Mouse (Mus musculus): ENCODE data around the gene Zc3h18.
A peak's percentile ranks its signal among the peaks of the same experiment; 100 is the strongest.

The Zc3h18 gene

DNA sequence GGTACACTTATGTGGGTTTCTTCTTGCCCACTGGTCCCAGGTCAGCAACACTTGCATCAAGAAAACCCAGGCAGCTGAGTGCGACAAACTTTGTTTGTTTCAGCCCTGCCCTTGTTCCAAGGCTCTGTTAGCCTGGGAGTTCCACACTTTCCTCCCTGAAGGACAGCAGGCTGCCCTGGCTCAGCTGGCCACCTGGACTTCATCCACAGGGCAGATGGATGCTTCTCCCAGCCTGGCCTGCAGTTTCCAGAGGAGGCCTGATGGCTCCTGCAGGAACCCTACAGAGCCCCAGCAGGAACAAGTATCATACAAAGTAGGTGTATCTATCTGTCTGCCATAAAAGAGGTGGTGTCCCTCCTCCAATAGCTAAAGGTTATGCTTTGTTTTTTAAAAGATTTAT lies 64.9 kb downstream of the Zc3h18 start:
- no peak for DNase-seq

DNA sequence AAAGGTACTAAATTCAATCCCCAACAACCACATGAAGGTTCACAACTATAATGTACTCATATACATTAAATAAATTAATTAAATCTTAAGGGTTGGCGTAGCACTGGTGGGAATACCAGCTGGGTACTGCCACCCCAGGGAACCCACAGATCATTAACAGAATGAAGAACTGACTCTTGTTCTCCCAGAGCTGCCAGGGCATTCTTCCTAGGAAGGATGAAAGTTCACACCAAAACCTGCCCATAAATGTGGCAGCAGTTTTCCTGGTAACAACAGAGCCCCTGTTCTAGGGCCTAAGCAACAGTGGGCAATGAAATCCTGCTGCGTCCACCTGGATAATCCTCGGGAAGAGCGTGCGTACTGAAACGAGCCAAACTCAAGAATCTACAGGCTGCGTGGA lies 65.9 kb downstream of the Zc3h18 start:
- DNase-seq: no peak

DNA sequence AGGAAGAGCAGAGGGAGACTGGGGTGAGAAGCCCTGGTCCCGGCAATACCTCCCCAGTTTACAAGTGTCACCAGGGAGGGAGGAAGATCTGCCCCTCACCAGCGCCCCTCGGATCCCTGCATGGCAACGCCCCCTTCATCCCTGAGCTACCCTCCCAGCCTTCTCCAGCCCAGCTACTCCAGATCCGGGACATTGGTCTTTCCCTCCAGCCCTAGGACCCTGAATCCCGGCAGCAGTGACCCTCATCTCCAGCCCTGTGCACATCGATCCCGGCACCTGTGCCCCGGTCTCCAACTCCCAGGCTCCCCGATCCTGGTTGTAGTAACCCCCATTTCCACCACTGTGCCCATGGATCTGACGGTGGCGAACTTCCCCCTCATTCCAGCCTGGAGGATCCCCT lies 66.4 kb downstream of the Zc3h18 start:
- DNase-seq: no peak

DNA sequence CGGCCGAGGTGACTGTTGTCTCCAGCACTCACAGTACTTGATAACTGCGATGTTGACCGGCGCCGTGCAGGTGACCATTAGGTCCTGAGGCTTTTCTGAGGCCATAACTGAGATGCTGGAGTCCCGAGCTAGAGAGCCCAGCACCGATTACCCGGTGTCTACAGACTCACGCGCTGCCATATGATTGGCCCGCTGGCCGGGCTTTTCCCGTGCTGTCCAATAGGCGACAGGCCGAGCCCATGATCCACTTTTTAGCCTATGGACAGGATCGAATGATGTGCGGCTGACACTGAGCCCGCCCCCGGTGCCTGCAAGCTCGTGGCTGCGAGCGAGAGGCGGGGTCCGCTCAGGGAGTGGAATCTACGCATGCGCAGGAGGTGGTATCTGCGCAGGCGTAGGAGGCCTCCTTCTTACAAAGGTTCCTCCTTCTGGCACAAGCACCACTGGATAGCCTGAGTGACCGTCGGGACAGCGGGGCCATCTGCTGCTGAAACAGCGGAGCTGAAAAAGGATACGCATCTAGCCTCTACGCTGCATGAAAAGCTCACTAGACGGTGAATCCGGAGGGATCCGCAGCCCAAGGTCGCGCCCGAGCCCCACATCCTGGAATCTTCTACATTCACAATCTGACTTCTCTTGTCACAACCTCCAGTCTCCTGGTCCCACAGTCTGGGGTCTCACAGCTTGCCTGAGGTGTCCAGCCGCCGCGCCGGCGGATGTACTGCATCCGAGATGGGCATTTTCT lies 67.0 kb downstream of the Zc3h18 start, which contains the start of gene Mvd:
TSS of gene Mvd (minus strand) at position 161 of the 745 bp plus-strand sequence.
- DNase-seq: peak; percentile 100

DNA sequence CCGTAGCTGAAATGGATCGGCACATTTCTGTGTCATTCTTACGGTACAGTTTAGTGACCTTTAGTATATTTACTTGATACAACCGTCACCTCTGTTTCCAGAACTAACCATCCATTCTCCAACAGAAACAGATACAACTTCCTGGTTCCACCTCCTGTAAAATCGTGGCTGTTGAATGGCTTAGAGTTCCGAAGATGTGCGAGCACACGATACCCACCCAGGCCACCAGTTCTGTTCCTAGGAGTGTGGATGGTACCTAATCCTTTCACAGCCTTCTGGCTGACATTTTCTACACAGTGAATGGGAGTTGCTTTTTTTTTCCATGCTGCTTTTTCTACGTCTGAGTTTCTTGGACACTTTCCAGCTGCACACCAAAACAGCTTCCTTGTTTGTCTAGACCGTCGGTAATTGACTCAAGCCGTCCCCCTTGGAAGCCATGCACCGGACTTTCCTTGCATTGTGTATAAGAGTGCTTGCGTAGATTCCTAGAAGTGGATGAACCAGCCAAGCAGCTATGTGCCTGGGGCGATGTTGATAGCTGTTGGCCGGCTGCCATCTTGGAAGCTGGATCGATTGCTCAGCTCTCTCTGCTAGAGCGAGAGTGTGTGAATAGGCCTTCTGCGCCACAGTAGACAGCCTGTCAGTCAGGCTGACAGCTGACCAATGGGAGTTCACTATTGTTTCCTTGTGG lies 67.8 kb downstream of the Zc3h18 start:
- peak; percentile 84 for DNase-seq

DNA sequence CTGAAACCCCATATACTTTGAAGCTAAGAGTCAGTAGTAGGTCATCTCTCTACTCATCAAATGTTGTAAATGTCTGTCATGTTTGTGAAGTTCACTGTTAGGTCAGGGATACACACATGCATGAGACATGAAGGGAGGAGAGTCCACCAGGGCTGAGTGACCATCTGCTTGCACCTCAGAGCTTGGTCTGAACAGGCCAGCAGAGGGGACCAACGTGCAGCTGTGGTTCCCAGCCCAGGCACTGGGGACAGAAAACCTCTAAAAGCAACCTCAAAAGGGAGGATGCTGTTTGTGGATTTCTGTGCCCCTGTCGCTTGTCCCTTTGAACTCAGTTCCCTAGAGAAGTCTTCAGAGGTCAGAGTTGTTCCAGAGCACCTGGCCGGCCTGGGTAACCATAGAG lies 68.8 kb downstream of the Zc3h18 start:
- DNase-seq: no peak

DNA sequence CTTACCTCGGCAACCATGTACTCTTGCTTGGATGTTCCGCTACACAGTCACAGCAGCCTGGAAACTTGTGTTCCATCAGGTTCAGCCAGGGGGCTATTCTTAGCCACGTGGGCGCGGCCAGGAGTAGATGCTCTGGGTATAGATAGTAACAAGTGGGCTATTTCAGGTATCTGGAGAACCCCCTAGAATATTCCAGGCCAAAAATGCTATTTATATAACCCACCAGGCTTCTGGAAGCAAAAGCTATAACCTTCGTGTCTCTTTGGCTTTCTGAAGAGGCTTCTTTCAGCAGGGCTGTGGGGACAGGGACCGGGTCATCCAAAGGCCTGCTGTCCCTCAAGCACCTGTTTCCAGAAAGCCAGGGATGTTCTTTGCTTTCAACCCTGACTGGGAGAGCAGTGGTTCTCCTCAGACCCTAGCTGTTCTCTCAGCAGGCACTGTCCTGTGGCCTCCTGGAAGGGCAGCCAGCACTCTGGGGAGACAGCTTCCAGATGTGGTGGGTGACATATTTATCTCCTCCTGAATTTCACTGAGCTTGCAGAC lies 74.8 kb downstream of the Zc3h18 start:
- DNase-seq: no peak

DNA sequence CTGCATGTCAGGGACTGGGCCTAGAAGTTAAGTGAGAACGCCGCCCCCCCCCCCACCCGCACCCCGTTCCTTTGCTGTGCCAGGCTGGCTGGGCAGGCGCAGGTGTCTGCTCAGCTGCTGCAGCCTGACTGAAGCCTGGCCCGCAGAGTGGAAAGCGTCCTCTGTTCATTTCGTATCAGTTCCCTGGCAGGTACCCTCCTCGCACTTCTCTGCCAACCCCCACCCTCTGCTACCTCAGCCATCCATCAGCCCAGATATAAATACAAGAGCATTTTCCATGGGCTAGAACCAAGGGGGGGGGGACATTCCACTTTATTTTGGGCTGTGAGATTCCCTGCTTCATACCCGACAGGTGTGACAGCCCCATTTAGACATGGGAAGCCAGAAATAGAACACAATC lies 75.7 kb downstream of the Zc3h18 start:
- no peak for DNase-seq

DNA sequence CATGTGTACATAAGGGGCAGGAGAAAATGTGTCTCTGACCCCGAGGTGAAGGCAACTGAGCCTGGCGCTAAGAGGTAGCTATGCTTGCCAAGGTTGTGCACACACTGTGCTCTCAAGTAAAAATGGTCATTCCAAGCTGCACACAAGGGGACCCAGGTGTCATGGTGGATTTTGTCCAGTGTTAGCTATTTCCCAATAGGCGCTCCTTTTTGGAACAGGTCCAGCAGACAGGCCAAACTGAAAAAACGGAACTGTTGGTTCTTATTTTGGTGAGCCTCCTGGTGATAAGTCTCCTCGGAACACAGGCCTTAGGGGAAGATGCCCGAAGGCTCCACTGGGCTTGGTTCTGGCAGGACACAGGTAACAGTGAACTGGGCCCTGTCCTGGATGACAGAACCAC lies 78.0 kb downstream of the Zc3h18 start:
- DNase-seq: no peak

DNA sequence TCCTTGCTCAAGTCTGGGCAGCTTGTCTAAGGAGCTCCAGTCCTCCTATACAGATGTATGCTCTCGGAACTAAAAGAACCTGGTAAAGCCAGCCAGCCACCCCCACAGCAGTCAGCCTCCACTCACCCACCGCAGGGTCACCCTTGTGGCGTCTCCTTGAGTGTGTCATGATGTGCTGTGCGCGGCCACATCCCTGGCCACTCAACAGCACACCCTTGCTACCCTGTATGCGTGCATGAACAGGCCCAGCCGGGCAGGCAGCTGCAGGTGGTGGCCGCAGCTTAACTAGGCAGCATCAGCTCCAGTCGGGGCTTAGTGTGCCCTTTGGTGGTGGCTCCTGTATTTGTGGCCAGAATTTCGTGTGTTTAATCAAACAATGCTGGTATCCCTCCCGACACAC lies 80.8 kb downstream of the Zc3h18 start:
- no peak for DNase-seq

DNA sequence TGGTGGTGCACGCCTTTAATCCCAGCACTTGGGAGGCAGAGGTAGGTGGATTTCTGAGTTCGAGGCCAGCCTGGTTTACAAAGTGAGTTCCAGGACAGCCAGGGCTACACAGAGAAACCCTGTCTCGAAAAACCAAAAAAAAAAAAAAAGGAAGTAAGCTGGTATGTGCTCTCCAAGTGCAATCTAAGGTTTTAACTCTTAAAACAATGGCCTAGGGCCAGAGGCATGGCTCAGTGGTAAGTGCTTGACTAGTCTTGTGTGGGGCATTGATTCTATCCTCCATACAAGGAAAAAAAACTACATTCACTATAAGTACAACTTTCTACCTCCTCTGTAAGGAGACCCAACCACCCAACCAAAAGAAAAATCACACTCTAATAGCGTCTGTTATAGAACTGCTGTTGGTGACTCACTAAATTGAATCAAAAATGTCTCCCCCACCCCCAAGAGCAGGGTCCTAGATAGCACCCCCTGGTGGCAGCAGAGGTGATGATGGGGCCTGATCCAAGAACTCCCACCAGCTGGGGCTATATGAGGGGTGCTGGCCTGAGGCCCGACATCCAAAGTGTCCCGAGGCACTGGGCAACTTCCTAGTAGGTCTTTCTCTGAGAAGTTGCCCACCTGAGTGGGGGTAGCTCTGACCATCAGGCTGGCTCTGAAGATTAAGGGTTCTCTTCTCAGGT lies 83.0 kb downstream of the Zc3h18 start:
- DNase-seq: no peak

DNA sequence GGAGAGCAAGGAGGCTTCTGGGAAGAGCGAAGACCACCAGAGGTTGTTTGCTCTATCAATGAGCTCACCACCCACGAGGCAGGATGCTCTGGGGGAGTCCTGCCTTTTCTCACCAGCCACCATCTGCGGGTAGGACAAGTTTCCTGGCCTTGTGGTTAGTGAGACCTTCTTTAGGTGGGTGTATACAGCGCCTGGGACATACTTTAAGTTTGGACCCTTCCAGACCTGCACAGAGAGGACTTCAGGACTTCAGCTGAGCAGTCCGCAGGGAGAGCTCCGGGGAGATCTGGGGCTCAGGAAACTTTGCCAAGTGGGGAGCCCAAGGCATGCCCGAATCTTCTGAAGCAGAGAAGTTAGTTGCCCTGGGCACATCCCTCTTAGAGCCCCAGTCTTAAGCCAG lies 83.6 kb downstream of the Zc3h18 start:
- DNase-seq: no peak

DNA sequence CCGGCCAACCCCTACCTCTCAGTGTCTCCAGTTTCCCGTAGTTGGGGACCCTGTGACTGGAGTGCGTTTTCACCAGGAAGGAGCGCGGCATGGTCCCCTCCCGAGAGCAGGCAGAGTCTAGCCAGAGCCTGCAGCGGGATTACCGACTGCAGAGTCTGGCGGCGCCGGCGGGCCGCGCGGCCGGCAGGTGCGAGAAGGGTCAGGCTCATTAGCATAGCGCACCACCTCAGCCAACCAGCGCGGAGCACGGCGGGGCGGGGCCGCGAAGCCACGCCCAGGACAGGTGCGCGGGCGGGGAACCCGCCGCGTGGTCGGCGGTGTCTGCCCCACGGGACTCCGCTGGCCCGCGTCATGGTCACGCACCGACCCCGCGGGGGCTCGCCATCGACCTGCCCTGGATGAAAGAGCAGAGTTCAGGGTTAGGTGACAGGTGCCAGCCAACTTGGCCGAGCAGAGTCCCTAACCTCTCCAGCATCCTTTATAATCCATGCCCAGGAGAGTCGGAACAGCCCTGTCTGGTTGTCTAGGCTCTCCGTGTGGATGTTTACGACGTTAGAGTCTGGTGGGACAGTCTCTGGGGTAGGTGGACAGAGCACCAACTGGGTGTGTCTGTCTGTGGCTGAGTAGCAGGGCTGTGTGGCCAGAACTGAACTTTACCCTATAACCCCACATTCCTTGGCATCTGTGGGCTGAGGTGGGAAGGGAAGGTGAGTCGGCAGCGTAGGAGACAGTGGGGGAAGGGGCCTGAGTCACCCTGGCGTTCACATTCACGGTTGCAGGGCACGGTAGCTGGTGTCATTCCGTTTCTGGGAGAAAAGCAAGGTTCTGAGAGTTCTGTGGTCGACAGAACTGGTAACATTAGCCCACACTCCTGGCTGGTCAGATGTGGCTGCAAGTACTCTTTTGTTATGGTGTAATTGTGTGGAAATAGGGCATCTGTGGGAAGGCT lies 84.4 kb downstream of the Zc3h18 start, which contains the start of gene Snai3:
TSS of gene Snai3 (minus strand) at position 210 of the 949 bp plus-strand sequence.
- no peak for DNase-seq

DNA sequence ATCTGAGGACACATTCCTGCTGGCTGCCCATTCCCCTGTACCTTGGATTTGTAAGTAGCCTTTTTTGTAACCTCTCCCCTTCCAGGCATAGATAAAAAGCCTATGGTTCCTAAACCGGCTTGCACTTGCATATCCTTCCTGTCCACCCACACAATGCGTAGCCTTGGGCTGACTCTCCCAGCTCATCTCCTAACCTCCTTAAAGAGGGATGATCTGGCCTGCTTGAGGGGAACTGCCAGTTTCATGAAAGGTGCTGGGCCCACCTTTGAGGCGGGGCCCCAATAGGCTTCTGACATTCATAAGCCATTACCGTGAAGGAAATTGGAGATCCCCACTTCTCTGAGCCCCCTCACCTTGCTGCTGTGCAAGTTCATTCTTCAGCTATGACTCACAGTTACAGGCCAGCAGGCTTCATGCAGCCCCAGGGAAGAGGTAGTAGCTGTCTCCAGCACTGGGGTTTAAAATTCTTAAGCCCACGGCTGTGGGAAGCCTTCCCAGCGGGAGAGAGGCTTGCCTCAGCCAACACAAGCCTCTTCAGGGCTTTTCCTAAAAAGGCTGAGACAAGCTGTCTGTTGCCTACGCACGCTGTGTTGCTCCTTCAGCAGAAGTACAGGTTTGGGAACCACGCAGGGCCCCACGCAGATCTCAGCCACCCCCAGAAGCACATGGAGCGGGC lies 85.2 kb downstream of the Zc3h18 start:
- peak; percentile 92 for DNase-seq

DNA sequence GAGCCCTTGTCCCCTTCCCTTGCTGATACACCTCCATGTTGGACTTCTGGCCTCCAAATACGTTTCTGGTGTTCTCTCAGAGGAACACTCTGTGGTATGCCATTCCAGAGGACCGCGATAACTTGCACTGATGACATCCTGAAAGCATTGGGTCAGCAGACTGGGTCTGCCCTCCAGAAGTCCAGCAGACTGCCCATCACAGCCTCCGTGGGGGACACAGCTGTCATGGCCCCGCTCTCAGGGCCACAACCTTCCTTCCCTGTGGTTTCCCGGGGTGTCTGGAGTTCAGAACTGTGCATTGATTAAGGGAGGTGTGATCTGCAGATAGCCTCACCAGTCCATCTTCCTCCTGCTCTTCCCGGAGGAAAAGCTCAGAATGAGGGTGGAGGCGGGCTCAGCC lies 86.1 kb downstream of the Zc3h18 start:
- no peak for DNase-seq

DNA sequence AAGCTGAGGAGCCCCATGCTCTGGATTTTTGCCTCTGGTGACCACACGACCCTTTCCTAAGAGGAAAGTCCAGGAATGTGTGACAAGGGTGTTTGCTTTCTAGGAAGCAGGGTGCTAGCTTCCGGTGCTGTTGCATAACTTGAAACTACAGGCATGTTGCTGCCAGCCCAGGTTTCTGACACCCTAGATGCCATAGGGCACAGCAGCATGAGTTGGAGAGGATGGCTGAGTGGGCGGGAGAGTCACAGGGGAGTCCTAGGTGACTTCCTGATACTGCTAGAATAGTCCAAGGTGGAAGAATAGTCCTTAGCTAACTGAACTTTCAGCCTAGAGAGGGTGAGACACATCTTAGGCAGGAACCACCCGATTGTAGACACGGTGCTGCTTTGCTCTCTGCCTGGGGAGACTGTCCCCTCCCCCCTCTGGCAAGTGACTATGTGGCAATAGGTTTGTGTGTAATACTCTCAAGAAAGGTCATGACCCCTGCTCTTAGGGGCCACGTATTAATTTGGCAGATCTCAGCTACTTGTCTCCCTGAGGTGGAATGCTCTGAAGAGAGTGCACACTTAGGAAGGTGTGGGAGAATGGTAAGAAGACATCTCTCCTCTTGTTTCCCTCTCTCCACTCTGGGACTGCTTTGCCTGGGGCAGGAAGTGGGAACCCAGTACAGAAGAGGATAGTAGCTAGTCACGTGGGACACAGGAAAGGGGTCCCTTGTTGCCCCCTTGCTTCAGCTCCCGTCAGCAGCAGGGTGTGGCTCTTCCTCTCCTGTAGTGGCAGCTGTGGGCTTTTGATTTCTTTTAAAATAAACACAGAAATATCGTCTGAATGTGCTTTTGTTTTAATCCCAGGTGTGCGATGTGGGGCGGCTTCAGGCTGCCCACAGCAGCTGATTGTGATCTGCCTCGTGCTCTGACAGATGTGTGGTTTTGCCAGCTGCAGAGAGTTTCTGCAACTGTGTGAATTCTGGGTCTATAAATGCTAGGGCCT lies 87.5 kb downstream of the Zc3h18 start:
- DNase-seq: no peak

DNA sequence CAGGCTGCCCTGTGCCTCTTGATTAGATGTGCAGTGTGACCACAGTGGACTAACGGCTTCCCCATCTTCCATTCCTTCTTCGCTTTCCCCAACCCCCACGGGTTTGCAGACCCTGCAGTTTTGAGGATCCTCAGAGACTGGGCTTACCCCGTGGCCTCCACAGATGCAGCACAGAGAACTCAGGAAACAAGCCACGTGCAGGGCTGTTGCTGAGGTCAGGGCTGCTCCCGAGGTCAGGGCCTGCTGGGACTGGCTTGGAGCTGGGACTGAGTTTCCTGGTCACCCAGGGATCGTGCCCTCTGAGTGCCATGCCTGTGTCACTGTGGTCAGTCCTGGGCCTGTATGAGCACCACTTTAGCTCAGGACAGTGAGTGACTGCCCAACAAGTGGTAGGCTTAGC lies 88.6 kb downstream of the Zc3h18 start:
- DNase-seq: no peak
